Mouse (Mus musculus) splenic B cell, adult 2 months (primary cell): ENCODE measurements around the gene Eif4enif1.

Source experiments
- DNase-seq: peaks from one replicate; pipeline ENCODE4 v3.0.0-alpha.2; 2011; ENCODE audit warnings: low read depth, low spot score
- H3K27me3 ChIP-seq: 2 replicates; pipeline ENCODE4 v1.6.1; 2012; ENCODE audit warnings: mild to moderate bottlenecking, low read length, moderate library complexity, mixed read lengths; ENCODE audit not compliant: control insufficient read depth, poor library complexity, insufficient read depth, severe bottlenecking
- H3K36me3 ChIP-seq: 2 replicates; pipeline ENCODE4 v1.6.1; 2012; ENCODE audit warnings: mild to moderate bottlenecking, low read length, moderate library complexity, mixed read lengths; ENCODE audit not compliant: control insufficient read depth, poor library complexity, insufficient read depth, severe bottlenecking

Gene Eif4enif1

DNA sequence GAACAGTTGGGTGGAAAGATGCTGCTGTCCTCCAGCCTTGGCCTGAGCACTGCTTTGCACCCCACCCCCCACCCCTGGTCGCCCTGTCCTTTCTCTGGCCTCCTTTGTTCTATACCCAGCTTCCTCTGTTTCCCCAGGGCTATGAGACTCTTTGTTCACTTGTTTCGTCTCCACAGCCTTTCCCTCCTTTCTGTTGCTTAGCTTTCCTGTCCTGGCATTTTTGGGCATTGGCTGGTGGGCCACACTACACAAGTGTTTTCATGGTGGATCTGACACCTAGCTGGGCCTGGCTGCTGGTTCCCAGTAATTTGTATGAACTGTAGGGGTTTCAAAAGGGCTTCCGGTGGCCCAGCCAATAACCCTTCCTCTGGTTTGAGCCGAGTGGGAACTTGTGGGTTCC lies 91.2 kb downstream of the Eif4enif1 start:
- DNase-seq = no peak
- H3K36me3 ChIP-seq = peaks cover 4% of the 10 kb centered on the region; the same call in 1 of the 2 replicates
- no peaks in the 10 kb centered on the region for H3K27me3 ChIP-seq
